ENCODE assay signal across 17 mouse cellular contexts in the genomic region with DNA sequence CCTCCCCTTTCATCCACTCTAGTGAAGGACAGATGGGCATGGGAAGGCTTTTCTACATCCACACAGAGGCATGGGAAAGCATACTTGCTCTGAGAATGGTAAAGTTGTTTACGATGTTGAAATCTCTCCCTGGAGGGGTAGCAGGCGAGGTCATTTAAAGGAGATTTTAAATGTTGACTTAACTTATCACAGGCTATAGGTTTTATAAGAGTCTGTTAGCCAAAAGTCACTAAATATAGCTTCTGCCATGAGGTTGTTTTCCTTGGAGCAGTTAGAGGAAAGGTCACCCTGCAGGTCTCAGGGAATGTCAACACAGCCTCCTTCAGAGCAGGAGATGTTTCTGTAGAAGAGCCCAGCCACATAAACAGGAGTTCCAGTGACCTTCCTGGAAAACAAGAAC.
DNase-seq lines count a peak whose midpoint lies in the region; ATAC-seq and TF ChIP-seq lines count a peak whose summit lies in the region.
"Had no signal": no experiment of that assay in that cellular context is flagged by ENCODE, and none has a peak within 500 bp of the region (broad histone marks: within the 10 kb centered on the region; RNA-seq: fewer than 3 reads in every experiment).

No protein-coding gene starts in this region.

- ATAC-seq in hindbrain, postnatal 0 days: no peak
- ATAC-seq: CD4-positive, CD25-positive, alpha-beta regulatory T cell, adult 4 months; hindbrain, embryonic 16.5 days had no signal

- peak; percentile 30 for DNase-seq in kidney, adult 2 months
- no peak for DNase-seq in kidney, postnatal 10 days
- peak; percentile 38 for DNase-seq in adipocyte (ENCODE audit: low spot score)
- DNase-seq in embryo, embryonic 10.5 days (ENCODE audit: low spot score): peak; percentile 23
- peak; percentile 16 for DNase-seq in skeletal muscle tissue, adult 2 months (ENCODE audit: low read depth, low spot score)
- DNase-seq in hindbrain, postnatal 0 days (ENCODE audit: low spot score): no peak
- no peak for DNase-seq in left cerebral cortex, postnatal 10 days (ENCODE audit: extremely low spot score in 1 of 2, low spot score in 2 of 2)
- DNase-seq: adrenal gland, postnatal 10 days; cerebellum, adult 9-11 months; gastrocnemius, postnatal 25 days; lung, adult 2 months; thymus, postnatal 14 days had no signal

- no peak overlapping the region for H3K9ac ChIP-seq in hindbrain, postnatal 0 days (replicated peaks; ENCODE audit: low read length)
- H3K9ac ChIP-seq: limb, embryonic 15.5 days; neural tube, embryonic 12.5 days had no signal

- H3K27me3 ChIP-seq in kidney, adult 2 months (replicated peaks; ENCODE audit: control insufficient read depth, insufficient read depth, low read length): no peaks in the 10 kb centered on the region
- H3K27me3 ChIP-seq in hindbrain, postnatal 0 days (ENCODE audit: insufficient read depth, low read length): no peaks in the 10 kb centered on the region
- H3K27me3 ChIP-seq: limb, embryonic 15.5 days; neural tube, embryonic 12.5 days had no signal

- TF ChIP-seq POLR2A in kidney, adult 2 months (IDR thresholded peaks at IDR 0.05; ENCODE audit: low read depth, low read length): no peak

- H3K27ac ChIP-seq in kidney, adult 2 months (ENCODE audit: insufficient read depth, low read depth, low read length): peak overlapping the region; percentile 31
- no peak overlapping the region for H3K27ac ChIP-seq in hindbrain, postnatal 0 days
- H3K27ac ChIP-seq: embryonic facial prominence, embryonic 10.5 days; limb, embryonic 15.5 days; neural tube, embryonic 12.5 days had no signal

- no peak overlapping the region for H3K4me3 ChIP-seq in kidney, adult 2 months (ENCODE audit: insufficient read depth, low read depth, low read length)
- no peak overlapping the region for H3K4me3 ChIP-seq in hindbrain, postnatal 0 days (ENCODE audit: low read length)
- H3K4me3 ChIP-seq: embryonic facial prominence, embryonic 10.5 days; limb, embryonic 15.5 days; neural tube, embryonic 12.5 days had no signal

- TF ChIP-seq CTCF in kidney, adult 2 months (conservative IDR thresholded peaks at IDR 0.05; ENCODE audit: insufficient read depth, insufficient read length, low read depth, low read length): no peak
- TF ChIP-seq CTCF in hindbrain, postnatal 0 days (IDR thresholded peaks at IDR 0.05; ENCODE audit: low read depth): no peak

- 54% methylated on average over 2 of the region's 2 CpGs for WGBS in kidney, adult 2 months
- 84% methylated on average over 2 of the region's 2 CpGs for WGBS in hindbrain, postnatal 0 days

- no peaks in the 10 kb centered on the region for H3K36me3 ChIP-seq in kidney, adult 2 months (ENCODE audit: control insufficient read depth, insufficient read depth, low read length)
- no peaks in the 10 kb centered on the region for H3K36me3 ChIP-seq in hindbrain, postnatal 0 days (ENCODE audit: insufficient read depth, low read length)
- H3K36me3 ChIP-seq: embryonic facial prominence, embryonic 10.5 days; limb, embryonic 15.5 days; neural tube, embryonic 12.5 days had no signal

- H3K9me3 ChIP-seq in hindbrain, postnatal 0 days (ENCODE audit: low read length): no peaks in the 10 kb centered on the region
- H3K9me3 ChIP-seq: embryonic facial prominence, embryonic 10.5 days; limb, embryonic 15.5 days; neural tube, embryonic 12.5 days had no signal

- no peak overlapping the region for H3K4me2 ChIP-seq in hindbrain, postnatal 0 days (ENCODE audit: low read depth, low read length)
- H3K4me2 ChIP-seq: limb, embryonic 15.5 days; neural tube, embryonic 12.5 days had no signal

- intact Hi-C loops in left cerebral cortex, postnatal 10 days (cut with DNase I): loop anchor here (5.0 kb wide), 1 partner anchor 40 kb away; no protein-coding TSS in a partner anchor

- peaks cover 5% of the 10 kb centered on the region; the same call in 1 of the 2 replicates for H3K4me1 ChIP-seq in kidney, adult 2 months (ENCODE audit: control insufficient read depth, insufficient read depth, low read length)
- no peaks in the 10 kb centered on the region for H3K4me1 ChIP-seq in hindbrain, postnatal 0 days (ENCODE audit: insufficient read depth, low read length)
- H3K4me1 ChIP-seq: limb, embryonic 15.5 days; neural tube, embryonic 12.5 days had no signal

Comparison
In these comparisons a context has a peak if more than half of its experiments do, and no peak if none do; other contexts are left out.
1. DNase-seq: peak in kidney, adult 2 months (single experiment), adipocyte (single experiment), embryo, embryonic 10.5 days (single experiment) and skeletal muscle tissue, adult 2 months (single experiment); none in kidney, postnatal 10 days (single experiment), hindbrain, postnatal 0 days (single experiment) and left cerebral cortex, postnatal 10 days (0 of 2).